Mouse (Mus musculus) monocyte, adult 2 months (primary cell): Measurements from ENCODE around the gene Pdik1l.

ENCODE experiments used
- DNase-seq, 2 experiments: peaks; one replicate each; pipeline ENCODE4 v3.0.0; 2022; ENCODE audit warnings: low spot score in 2 of 2, low read depth in 1 of 2

Pdik1l gene

DNA sequence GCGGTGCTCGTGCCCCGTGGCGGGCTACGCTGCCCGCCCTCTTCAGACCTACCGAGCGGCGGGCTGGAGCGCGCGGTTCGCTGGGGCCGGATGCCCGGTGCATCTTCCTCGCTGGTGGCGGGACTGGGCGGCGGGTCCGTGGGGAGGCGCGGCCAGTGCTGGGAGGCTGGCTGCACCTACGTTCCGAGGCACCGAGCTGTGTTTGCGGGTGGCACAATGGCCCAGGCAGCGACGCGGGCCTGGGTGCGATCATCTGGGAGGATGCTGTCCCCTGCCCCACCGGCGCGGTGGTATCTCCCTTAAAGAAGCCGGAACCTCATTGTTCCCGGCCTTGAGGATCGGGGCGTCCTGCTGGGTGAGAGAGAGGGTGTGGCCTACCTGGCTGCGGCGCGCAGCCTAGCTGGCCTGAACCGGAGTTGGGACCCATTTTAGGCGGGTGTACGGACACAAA lies at the start of gene Pdik1l:
TSS of gene Pdik1l (minus strand) at position 321 of the 451 bp plus-strand sequence.
- DNase-seq = peak in 1 of 2 experiments; percentile 38

DNA sequence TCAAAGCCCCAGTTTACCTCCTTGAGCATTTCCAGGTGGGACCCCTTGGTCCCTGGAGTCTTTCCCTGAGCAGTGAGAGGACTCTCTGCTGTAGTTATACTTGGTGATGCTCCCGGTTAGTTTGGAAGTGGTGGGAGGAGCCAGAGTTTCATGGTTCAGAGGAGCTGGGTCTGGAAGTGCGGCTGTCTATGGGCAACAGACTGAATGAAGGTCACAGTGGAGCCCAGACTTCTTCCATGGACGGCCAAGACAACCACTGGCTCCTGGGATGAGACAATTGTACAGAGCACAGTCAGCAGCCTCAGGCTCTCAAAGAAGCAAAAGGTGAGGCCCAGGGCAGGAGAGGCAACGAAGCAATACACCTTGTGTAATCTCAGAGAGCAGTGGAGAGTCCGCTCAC lies 42.6 kb upstream of the Pdik1l start:
- no peak for DNase-seq

DNA sequence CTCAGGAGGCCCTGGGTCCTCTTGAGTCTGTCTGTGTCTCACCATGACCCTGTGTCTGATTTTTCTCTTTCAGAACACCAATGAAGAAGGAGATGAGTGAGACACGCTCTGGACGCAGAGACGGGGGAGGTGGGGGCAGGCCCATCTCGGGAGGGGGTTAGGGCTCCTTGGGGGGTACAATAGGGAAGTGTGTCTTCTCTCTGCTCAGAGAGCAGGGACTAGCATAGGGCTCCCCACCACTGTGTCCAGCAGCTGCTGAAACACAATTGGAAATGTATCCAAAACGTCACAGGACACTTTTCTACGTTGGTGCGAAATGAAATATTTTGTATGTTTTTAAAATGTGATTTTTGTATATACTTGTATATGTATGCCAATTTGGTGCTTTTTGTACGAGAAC lies 41.1 kb upstream of the Pdik1l start:
- no peak for DNase-seq

DNA sequence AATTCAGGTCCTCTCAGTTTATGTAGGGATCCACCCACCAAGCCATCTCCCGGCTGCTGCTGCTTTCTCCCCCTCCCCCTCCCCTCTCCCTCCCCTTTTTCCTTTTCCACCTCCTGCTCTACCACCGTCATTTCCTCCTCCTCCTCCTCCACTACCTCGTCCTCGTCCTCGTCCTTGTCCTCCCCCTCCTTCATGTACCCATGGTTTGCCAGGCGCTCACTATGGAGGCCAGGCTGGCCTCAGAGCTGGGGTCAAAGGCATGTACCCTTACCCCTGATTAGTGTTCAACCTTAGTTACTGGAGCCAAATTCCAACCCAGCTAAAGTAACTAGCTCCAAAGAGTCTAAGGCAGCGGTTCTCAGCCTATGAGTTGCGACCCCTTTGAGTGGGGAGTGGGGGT lies 40.5 kb upstream of the Pdik1l start:
- DNase-seq = no peak

DNA sequence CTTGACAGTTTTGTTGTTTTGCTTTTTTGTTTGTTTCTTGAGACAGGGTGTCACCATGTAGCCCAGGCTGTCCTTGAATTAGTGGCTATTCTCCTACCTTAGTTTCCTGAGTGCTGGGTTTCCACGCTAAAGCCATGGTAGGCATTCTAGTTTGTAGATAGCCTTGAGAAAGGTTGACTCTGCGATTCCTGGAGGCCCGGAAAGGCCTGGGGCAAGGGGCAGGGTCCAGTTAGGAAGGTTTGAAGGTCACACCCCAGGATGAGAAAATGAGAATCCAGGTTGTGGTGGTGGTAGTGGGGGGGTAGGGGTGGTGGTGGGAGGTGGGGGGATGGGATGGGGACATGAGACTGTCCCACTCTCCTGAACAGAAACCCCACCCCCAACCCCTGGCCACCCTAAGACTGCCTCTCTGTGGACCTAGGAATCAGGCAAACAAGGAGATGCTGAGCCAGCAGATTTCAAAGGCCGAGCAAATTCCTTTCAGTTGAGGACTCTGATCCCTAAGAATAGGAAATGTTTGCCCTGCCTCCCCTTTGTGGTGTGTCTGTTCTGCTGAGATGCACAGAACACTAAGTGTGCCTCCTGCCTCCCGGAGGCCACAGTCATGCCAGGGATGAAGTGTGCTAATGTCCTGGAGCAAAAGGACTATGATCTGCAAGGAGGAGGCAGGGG lies 39.3 kb upstream of the Pdik1l start:
- DNase-seq = no peak

DNA sequence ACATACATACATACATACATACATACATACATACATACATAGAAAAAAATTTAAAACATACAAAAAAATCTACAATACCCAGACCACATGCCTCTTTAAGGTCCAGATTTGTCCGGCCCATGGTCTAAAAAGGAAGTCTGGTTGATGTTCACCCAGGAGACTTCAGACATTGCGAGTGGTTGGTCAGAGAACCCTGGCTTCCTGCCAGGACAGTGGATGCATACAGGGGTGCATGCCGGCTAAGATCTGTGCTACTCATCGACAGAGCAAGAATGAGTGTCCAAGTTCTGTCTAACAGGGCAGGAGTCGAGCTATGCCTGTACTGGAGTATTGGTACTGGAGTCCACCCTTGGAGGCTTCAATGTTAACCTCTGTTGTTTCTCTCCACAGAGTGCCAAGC lies 37.0 kb upstream of the Pdik1l start:
- DNase-seq = no peak

DNA sequence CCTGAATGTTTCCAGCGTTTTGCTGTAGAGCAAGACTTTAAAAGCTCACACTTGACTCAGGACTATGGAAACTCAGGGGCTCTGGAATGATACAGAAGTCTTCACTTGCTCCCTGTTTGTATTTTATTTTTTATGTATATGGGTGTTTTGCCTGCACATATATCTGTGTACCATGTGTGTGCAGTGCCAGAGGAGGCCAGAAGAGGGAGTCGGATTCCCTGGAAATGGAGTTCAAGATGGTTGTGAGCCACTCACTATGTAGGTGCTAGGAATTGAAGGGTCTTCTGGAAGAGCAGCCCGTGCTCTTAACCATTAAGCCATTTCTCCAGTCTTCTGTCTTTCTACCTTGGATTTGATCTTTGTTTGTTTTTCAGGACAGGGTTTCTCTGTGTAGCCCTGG lies 33.8 kb upstream of the Pdik1l start:
- no peak for DNase-seq

DNA sequence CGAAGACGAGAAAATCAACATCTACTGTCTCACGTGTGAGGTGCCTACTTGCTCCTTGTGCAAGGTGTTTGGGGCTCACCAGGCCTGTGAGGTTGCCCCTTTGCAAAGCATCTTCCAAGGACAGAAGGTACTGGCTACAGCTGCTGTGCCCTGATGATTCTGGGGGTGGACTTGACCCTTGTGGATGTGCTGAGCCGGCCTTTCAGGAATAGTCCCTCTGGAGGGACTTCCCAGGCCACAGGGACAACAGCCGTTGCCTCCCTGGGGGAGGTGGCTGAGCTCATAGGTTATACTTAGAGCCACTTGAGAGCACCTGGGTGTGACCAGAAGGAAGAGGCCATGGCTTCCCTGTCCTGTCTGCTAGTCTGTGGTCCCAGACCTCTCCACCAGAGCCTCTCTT lies 32.0 kb upstream of the Pdik1l start:
- DNase-seq = no peak

DNA sequence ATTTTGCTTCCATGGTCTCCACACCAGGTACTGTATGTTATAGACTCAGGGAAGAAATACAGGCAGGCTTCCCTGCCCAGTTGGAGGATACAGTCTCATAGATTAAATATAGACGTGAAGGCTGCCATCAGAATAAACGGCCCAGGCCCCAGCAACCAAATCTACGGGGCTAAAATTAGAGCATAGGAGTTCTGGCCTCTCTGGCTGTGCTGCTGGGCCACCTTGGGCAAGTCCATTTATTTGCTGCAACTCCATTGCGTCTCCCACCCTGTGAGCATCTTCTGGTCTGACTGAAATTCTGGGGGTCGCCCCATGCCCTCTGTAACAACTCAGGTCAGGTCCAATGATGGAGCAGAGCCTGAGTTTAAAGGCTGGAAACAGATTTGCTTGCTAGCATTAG lies 31.4 kb upstream of the Pdik1l start:
- DNase-seq = no peak

DNA sequence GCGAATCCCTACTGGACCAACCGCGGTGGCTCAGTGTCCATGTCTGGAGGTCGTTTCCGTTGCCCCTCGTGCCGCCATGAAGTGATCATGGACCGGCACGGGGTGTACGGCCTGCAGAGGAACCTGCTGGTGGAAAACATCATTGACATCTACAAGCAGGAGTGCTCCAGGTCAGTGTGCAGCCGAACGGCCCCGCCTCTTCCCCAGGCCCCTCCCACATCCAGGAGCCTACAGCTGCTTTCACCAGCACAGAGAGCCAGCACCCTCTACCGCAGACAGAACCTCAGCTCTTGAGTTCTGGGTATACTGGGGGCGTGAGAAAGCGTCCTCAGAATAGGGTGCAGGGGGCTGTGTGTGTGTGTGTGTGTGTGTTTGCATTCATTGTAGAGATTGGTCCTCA lies 28.7 kb upstream of the Pdik1l start:
- DNase-seq = no peak

DNA sequence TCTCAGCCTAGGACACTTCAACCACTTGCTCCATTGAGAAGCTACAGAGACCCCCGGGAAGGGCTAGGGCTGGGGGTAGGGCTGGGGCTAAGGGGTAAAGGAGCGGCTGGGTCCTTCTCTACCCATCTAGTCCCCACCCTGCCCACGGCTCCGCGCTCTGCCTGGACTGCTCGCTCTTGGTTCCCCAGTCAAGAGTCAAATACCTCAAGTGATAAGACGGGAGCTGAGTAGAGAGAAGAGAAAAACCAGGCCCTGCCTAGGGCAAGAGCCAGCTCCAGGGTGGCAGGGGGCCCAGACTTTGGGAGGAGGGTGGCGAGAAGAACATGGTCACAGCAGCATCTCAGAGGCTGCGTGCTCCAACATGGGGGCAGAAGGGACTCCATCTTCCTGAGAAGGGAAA lies 27.8 kb upstream of the Pdik1l start:
- no peak for DNase-seq

DNA sequence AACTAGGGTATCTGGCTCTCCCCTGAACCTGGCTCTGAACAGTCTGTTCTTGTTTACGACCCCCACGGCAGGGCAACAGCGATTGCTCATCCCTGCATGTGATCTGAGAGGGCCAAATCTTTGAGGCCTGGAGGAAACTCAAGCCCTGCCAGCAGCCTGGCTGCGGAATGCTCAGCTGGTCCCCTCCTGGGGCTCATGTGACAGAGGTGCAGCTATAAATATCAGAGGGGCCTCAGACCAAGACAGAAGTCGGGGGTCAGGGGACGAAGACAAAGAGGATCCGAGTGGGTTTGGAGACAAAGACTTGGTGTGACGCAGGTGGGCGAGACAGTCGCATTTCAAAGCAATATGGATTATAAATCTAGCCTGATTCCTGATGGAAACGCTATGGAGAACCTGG lies 27.2 kb upstream of the Pdik1l start, which contains the start of gene Trim63:
TSS of gene Trim63 (plus strand) at position 245 of the 400 bp plus-strand sequence.
- no peak for DNase-seq

DNA sequence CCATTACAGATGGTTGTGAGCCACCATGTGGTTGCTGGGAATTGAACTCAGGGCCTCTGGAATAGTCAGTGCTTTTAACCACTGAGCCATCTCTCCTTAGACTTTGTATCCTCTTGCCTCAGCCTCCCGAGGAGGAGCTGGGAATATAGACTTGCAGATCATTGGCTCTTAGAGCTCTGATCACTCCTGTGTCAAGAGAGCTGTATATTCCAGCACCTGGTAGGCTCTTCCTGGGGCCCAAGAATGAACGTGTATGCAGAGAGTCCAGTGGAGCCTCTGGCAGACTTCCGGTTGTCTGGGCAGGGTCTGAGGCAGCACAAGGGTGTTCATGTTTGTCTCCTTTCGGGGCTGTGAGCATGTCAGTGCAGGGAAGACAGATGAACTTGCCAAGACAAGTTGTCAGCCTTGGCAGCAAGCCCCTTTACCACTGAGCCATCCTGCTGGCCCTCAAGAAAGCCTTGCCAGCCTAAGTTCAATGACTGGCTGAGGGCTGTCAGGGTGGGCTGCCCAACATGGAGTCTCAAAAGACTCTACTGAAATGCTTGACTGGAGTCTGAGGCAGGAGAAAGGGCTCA lies 26.5 kb upstream of the Pdik1l start:
- DNase-seq = no peak

DNA sequence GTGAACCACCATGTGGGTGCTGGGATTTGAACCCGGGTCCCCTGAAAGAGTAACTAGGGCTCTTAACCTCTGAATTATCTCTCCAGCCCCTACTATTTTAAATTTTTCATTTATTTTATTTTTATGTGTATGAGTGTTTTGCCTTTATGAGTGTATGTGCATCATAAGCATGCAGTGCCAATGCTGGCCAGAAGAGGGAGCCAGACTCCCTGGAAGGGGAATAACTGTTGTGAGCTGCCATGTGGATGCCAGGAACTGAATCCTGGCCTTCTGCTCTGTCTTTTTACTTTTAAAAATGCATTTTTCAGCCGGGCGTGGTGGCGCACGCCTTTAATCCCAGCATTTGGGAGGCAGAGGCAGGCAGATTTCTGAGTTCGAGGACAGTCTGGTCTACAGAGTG lies 25.2 kb upstream of the Pdik1l start:
- no peak for DNase-seq

DNA sequence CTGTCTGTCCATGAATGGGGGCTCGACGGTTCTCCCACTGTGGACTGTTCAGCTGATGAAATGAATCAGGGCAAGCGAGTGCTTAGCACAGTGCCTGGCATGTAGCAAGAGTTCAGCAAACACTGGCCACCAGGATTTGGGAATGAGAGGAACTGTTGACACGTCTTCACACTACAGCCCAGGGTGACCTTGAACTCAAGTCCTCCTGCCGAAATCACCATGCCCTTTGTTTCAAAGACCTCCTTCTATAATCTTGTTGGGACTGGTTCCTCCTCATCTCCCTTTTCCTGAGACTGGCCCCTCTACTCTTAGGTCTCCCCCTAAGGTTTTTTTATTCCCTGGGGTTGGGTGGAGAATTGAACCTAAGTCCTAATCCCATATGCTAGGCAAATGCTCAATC lies 24.6 kb upstream of the Pdik1l start:
- DNase-seq = no peak

DNA sequence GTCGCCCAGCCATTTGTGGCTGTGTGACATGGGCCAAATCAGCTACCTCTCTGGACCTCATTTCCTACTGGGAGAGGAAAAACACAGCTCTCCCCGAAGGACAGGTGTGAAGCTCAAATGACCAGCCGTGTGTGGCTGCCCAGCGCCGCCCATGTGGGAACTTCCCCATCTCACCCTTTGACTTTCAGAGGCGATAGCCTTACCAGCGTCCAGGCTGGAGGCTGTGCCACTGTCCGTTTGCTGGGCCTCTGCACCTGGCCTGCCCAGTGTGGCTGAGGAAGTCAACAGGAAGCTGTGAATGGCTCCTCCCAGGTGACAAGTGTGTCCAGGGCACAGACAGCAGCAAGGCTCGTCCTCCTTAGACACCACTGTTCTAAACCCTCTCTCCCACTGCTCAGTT lies 24.1 kb upstream of the Pdik1l start:
- DNase-seq = no peak

DNA sequence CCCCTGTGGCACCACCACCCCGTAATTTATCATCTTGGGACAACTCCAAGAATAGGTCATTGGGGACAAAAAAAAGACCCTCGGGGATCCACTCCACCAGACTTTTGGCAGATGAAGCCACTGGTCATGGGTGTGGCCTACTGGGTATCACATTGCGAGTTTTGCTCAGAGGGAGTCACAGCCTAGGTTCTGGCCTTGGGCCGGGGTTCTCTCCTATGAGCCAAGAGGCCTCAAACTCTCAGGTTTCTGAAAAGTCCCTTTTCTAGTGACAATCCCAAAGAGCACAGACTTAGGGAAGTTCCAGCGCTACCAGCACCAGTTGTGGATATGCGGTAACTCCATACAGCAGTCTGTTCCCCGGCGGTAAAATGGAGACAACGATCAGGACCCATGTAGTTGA lies 23.0 kb upstream of the Pdik1l start:
- DNase-seq = no peak

DNA sequence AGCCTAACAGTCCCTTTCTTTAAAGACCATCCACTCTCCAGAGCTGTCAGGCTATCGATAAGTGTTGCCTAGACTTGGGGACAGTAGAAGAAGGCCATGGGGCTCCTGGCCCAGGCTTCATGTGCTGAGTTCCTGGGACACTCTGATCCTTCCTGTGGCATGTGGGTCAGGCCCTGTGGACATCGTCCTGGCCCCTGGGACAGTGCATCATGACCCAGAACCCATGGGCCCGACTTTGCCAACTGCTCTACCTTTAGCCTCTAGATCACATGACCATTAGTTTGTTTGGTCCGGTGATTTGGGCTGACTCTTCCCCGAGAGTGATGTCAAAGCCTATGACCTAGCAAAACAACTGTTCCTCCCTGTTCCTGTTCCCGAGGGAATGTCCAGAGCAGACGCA lies 22.4 kb upstream of the Pdik1l start:
- no peak for DNase-seq

DNA sequence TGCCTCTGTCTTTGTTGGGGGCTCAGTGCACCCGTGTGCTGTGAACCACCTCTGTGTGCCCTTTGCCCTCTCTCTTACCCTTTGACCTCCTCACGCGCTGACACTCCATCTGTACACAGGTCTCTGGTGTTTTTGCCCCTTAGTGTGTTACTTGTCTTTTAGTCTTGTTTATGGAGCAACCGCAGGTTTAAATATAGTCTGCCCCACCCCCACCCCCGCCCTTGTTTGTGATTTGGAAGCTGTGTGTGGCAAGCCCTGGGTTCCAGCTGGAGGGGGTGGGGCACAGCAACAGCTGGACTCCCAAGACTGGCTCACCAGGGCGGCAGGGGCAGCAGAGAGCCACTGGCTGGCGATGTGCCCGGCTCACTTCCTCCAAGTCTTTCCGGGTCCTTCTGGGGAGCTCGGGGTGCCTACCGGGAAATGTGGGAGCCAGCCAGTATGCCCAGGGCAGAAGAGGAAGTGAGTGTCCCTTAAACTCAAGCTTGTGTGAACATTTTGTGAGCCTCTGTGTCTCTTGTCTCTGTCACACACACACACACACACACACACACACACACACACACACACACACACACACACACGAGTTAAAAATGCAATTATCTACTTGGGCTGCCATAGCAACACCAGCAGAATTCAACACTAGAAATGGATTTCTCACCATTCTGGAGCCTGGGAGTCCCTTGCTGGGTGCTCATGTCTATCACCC lies 19.8 kb upstream of the Pdik1l start:
- peak; percentile 67 to 74 for DNase-seq

DNA sequence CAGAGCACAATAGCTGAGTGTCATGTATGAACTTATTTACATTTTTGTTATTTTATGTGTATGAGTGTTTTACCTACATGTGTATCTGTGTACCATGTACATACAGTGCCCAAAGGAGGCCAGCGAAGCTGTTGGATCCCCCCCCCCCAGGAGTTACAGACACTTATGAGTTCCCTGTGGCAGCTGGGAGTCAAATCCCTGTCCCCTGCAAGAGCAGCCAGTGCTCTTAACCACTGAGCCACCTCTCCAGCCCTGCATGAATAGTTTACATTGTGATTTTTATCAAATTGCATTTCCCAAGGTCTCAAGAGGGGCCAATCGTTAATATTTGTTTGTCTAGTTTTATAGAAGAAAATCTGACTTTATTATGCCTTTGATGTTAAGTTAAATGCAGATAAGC lies 19.3 kb upstream of the Pdik1l start:
- DNase-seq = no peak

DNA sequence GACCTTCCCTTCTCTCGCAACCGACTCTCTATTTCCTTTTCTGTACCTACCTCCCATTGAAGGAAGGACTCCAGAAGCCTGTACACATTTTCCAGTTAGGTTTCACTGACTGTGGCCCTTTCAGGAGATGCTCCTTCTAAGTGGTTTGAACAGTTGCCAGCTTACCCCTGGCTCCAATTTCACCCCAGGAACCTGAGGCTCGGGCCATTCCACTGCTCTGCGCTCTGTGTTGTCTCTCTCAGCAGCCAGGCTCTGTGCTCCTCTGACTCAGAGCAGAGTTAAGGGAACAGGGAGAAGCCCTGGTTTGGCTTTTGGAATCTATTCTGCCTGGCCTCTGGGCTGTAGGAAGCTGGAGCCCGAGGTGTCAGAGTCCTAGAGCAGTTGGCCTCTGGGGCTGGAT lies 14.4 kb upstream of the Pdik1l start:
- DNase-seq = no peak

DNA sequence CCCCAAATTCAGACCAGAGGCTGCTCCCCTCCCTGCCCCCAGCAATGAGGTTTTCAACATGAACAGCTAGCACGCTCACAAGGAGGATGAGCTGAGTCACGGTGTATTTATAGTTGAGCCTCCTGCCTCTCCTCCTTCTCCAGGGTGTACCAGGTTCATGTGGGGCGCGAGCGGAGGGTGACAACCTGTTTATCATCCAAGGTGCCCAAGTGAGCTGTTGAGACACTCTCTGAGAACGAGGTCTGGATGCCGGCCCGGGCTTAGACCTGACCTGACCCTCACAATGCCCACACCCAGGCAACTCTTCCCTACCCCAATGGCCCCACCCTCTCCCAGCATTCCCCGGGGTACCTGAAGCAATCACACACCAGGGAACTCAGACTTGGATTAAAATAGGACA lies 12.6 kb upstream of the Pdik1l start:
- DNase-seq = peak in 1 of 2 experiments; percentile 7

DNA sequence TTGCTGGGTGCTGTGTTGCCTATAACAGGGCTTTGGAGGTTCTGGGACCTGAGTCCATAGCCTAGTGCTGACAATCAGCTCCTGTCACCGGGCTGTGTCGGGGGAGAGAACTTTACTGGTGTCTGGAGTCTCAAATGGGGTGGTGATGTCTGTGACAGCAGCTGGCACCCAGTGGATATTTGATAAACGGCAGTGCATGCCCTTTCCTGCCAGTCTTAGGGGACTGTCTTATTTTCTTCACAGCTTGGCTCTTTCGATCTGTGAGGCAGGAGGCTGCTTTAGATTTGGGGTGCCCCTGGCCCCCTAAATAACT lies 11.8 kb upstream of the Pdik1l start:
- no peak for DNase-seq
